Mouse (Mus musculus) erythroid progenitor cell, adult 5-6 weeks (primary cell): Measurements from ENCODE around the gene Maml3. TPM values are rescaled to one million over a fixed set of nuclear protein-coding genes. Genes with fewer than 3 reads are reported as not detected.

Experiments used
- ATAC-seq: replicated peaks from 2 replicates; pipeline ENCODE4 v1.8.0; 2016; ENCODE audit warnings: moderate number of reproducible peaks, mild to moderate bottlenecking, moderate TSS enrichment, inconsistent platforms; ENCODE audit not compliant: poor library complexity, low FRiP score, severe bottlenecking
- total RNA-seq, 2 experiments: library from RNA; stranded (forward) in 1 of 2; stranded (reverse) in 1 of 2; fragments of 150-400 nt in 1 of 2; fragments of 186-747, 209-891 nt in 1 of 2; gene quantifications; 2 replicates each; pipeline versions ENCODE4 v1.2.3 to v1.2.4; 2015 to 2017; ENCODE audit warnings: low replicate concordance in 2 of 2

Maml3 gene
- total RNA-seq (2015; ENCODE audit: low replicate concordance) (0.84 and 2.2 TPM in 2 replicates), total RNA-seq (2017; ENCODE audit: low replicate concordance) (0.15 and 1.0 TPM in 2 replicates)

DNA sequence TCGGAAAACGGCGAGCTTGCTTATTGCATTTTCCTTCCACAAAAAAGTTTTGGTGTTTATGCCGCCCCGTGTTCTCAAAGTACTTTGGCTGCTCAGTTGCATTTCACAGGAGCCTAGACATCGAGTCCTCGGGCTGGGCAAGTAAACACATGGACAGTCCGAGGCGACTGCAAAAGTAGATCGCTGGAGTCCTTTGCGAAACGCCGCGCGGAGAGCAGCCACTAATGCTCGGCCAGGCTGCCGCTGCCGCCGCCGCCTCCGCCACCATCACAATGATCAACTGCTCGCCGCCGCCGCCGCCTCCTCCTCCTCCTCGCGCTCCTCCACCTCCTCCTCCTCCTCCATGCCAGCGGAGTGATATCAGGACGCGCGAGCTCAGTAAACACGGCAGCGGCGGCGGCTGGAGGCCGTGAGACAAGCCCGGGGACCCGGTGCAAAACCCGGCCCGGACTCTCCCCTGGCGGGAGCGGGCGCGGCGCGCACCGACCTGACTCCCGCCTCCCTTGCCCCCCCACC lies at the start of gene Maml3:
Gene Maml3 (minus strand): TSS at position 441 of the 516 bp plus-strand sequence.
- ATAC-seq: peak; percentile 75

DNA sequence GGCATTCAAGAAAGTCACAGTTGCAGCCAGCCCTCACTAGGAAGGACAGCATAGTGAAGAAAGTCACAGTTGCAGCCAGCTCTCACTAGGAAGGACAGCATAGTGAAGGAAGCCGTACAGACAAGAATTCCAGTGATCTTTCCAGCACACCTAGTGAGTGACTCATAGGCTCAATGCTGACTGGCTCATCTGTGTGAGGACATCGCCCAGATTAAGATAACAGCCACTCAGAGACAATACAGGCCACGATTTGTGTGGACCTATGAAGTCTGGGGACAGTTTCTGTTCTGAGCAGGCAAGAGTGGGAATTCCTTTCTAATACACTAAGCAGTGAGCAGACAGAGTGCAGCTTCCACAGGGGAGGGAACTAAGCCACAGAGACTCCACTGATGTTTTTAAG lies 46.3 kb upstream of the Maml3 start:
- no peak for ATAC-seq

DNA sequence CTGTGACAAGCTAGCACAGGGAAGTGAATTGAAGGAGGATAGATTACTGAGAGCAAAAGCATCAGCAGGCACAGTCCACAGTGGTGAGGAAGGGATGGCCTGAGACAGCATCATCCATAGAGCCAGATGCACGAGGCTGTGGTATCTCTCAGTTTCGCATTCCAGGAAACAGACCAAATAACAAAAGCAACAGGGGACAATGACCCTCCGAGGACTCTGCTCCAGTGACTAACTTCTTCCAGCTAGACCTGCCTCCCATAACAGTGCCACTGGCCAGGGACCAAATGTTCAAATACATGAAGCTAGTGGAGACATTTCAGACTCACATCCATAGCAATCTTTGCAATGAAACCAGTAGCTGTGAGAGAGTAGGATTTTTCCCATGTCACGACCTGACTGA lies 43.4 kb upstream of the Maml3 start:
- no peak for ATAC-seq

DNA sequence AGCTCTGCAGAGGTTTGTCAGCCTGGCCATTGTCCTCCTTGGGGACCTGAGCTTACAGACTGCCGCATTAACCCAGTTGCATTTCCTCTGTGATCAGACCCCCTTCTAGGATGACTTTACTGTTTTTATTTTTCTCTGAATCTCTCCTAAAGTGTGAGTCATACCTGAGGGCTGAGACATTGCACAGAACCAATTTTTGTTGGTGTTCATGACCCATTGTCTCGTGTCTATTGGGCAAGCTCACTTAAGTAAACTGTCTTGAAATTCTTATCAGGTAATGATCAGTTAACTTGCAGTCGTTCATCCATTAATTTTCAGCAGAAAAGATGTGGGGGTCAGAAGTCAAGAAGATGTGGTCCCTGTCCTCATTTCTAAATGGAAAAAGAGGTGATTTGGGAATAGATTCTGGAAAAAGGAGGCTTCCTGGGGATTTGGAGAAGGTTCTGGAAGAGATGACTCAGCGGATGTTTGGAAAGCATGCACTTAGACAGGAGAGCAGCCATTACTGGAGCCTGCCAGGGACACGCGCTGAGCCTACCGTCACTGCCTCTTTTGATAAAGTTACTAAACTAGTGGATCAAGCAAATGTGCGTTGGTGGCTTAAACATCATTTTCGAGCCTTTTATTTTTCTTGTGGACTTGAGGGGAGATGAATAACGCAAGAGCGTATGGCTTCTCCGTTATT lies 40.0 kb upstream of the Maml3 start:
- ATAC-seq: no peak

DNA sequence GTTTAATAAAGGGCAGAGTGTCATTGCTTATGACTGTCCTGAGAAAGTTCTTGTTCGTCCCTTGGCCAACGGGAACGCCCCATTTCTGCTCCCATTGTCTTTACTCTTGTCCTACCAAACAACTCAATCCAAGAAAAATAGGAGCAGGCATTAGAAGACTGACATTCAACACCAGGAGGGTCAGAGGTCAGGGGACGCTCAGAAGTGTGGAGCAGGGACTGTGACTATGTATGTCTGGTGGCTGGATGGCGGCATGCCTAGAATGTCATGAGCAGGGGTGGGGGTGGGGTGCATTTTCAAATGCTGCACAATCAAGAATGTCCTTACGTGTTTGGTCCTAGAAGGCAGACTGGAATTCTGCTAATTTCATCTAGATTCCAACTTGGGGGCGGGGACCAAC lies 38.1 kb upstream of the Maml3 start:
- ATAC-seq: no peak

DNA sequence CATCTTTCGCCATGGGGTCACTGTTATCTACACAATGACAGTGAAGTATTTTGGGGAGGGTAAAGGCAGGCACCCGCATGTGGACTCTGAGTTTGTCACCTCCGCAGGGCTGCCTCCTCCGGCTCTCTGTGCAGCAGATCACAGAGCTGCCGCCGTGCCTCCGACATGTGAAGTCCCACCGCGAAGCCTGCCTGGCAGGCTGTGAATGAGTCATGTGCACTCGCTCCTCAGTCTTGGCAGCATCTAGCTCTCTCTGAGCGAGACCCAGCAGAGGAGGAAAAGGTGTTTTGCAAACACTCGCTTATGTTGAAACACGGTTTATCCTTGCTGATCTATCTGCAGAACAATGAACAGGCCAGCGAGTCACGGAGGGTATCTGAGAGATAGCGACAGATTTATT lies 35.3 kb upstream of the Maml3 start:
- ATAC-seq: no peak

DNA sequence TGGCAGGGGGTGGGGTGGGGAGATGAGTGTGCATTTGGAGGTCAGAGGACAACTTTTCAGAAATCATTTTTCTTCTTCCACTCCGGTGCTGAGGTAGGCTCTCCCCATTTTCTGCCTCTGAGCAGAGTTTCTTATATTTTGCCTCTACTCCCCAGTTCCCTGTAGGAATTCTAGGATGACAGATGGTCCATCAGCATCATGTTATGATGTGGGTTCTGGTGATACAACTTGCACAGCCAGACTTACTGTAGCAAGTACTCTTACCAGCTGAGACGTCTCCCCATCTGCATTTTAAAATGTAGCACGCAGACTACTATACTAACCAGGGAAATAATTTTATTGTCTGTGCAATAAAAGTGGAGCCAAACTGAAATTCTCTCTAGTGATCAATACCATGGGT lies 20.5 kb upstream of the Maml3 start:
- no peak for ATAC-seq

DNA sequence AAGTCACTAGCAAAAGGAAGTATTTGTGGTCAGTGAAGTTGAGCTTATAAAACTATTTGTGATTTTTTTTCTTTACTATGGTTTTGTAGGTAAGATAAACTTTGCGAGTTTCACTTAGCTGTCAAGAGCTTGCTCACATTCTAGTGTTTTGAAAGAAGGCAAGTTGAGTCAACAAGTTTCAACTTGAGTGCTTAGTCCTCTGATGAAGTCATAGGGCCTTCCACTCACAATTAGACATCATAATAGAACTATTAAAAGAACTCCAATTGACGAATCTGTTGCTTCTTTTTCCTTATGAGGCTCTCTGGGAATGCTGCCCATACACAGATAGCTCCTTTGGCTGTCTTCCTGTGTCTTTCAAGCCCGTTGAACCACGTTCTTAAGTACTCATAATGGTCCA lies 16.0 kb upstream of the Maml3 start:
- ATAC-seq: no peak

DNA sequence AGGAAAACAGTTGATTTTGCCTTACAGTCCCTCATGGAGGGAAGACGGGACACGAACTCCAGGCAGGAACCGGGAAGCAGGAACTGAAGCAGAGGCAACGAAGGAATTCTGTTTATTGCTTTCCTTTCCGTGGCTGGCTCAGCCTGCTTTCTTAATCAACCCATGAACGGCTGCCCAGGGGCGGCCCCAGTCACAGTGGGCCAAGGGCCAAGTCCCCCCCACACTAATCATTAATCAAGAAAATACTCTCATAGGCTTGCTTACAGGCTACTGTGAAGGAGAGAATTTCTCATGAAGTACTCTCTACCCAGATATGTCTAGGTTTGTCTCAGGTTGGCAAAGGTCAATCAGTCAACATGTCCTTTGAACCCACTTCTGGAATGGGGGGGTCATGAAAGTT lies 14.3 kb upstream of the Maml3 start:
- ATAC-seq: no peak

DNA sequence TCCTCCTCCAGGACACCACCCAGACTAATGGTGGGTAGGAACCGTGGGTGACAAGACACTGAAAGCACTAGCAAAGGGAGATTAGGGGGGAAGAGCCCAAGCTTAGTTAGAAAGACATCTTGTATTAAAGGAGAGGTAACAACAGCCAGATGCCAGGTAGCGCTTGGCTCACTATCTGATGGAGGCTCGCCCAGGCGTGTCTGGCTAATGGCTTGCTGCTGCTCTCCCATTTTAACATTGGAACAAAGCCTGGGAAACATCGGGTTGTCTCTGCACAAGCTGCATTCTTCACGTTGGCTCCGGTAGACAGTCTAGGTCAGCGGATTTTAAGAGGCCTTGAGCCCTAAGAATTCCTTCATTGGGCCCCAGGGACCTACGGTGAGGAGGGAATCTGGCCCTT lies 10.5 kb upstream of the Maml3 start:
- ATAC-seq: no peak

DNA sequence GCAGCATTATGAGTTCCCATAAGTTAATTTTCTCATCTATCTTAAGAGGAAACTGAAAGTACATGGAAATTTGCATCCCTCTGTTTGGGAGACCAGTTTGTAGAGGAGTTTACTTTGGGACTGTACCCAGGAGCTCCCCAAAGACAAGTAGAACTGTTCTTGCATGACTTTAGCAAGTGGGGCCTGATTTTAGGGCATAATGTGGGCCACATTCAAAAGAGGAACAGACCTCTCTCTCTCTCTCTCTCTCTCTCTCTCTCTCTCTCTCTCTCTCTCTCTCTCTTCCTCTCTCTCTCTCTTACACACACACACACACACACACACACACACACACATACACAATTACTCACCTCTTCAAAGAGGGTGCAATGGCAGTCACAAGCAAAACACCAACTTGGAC lies 3.2 kb upstream of the Maml3 start:
- ATAC-seq: no peak

DNA sequence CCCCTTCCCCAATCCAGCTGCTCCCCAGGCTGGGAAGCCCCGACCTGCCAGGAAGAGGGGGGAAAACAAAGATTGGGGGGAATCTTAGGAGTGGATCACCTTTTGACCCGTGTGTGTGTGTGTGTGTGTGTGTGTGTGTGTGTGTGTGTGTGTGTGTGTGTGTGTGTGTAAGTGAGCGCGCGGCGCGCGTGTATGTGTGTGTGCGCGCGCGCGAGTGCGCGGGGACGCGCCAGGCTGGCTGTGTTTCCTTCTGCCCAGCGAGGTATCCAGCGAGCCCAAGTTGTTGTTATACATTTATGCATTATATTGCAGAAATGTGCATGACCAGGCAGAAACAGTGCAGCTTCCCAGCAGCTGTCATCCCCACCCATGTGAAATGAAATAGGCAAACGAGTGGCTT lies 280 bp upstream of the Maml3 start:
- no peak for ATAC-seq

DNA sequence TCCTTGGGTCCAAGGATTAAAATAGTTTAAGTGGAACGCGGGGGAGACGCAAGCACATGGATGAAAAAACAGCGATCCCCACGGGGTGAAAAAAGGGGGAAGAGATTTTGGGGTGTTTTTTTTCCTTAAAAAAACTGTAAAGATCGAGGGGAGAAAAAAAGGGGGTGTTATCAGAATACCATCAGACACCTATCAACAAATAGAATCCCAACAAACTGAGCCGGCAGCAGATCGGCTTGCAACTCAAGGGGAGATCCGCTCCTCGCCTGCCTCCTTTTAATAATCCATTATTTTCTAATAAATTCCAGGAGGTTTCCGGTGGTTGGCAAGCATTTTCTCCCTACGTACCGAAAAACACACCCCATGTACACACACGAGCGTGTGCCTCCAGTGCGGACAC lies 668 bp downstream of the Maml3 start:
- ATAC-seq: no peak

DNA sequence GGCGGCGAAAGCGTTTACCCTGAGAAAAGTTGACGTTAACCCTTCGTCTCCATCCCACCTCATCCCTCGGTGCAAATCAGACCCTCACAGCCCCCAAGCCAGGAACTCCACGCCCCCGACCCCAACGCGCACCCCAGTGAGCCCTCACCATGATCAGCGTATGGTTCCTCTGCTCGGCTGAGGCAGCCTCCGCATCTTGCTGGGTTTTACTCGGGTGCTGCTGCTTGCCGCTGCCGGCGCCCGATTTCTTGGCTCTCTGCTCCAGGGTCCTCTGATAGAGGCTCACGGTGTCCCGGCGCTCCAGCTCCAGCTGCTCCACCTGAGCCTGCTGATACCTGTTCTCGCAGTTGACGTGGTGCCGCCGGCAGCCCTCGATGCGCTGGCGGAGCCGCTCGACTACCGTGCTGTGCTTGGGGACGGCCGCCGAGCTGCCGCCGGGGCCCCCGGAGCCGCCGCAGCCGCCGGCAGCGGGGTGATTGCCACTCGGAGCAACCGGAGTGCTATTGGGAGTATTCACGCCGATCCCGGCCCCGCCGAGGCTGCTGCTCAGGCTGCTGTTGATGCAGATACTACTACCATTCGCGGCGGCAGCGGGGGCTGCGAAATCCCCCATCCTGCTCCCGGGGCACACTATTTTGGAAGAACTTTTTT lies 1.2 kb downstream of the Maml3 start:
- ATAC-seq: no peak

DNA sequence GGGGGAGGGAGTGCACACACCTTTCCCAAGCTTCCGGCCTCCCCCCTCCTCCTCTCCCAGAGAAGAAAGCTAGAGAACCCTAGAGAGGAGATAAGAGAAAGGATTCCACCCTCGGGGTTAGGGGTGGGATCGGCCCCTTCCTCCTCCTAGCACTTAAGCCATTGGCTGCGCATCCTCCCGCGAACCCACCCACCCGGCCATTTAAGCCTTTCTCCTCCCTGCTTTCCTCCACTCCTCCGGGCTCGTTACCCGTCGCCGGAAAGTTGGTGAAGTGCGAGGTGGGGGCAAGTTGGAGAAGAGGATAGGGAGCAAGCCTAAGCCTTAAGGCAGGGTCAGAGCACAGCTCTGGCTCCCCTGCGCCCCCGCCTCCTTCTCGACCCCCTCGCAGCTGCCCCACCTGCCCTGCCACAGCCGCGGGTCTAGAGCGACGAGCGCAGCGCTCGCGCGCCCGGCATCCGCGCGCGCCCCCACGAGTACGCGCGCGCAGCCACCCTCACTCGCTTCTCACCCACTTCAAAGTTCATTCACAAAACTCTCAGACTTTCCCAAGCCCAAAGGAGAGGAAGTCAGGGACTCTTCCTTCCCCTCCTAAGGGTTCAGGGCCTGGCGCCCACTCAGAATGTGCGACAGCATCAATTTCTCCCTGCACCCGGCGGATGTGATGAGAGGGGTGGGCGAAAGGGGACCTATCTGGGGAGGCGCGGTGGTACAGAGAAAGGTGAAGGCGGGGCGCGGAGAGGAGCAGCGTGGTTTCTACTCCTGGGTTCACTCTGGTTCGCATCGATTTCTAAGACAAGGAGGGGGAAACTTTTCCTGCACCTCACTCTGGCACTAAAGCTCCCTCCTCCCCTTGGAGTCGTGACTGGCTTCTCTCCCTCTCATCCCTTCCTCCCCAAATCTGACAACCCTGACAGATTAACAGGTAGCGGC lies 2.0 kb downstream of the Maml3 start:
- no peak for ATAC-seq

DNA sequence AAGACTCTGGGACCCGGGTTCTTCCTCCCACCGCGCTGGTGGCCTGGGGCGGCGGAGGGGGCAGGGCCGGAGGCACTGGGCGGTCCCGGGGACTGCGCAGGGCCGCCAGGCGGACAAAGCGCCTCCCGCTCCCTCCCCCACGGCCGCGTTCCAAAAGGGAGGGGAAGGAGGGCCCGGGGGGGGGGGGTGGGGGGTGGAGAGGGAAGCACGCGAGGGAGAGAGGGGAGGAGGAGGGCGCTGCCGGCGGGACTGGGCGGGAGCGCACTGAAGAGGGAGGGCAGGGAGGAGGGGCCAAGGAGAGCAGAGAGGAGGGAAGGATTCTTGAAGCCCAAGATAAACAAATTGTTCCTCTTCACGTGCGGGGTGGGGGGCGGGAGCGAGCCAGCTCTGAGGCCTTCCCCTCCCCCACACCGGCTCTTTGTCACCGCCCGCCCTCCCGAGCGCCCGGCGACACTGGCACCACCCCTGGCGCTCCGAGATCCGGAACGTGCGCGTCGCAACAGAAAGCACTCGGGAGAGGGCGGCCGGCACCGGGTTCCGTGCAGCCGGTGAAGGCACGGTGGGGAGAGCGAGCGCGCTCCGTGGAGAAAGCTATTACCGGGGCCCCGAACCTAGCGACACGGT lies 2.8 kb downstream of the Maml3 start:
- ATAC-seq: peak; percentile 44

DNA sequence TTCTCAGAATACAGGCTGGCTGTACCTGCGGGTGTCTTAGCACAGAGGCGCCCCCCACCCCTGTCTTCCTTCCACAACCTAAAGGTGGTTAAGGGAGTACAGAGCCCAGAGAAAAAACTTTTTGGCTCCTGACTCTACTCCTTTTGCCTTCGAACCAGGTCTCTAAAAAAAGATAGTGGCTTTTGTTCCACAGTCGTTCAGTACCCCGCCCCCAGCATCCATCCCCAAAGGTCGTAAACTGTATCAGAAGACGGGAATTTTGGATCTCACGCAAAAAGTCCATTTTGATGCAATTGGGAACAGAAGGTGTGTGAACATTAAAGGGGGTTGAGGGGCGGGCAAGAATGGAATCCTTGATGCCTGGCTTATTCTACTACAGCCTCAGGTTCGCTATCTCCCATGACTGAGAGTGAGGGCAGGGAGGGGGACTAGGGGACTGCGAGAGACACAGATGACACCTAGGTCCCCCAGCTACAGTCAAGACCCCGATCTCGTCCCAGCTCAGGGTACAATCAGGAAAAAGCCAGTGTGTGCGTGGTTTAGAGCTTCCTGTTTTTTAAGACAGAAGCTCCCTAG lies 3.4 kb downstream of the Maml3 start:
- ATAC-seq: no peak

DNA sequence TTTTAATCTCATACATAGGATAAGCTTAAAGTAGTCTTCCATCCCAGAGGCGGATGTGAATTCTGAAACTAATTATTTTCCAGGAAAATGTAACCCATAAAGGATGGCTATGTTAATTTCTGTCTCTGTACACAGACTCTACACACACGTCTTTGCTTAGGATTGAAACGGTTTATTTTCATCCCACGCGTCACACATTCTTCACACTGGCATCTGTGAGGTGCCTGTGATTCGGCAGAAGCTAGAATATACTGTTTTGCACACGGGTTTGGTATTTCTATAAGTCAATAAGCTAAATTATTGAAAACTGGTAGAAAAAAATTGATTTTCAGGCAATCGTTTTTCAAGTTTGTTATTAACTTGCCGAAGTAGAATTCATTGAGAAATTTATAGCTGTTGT lies 4.0 kb downstream of the Maml3 start:
- ATAC-seq: no peak

DNA sequence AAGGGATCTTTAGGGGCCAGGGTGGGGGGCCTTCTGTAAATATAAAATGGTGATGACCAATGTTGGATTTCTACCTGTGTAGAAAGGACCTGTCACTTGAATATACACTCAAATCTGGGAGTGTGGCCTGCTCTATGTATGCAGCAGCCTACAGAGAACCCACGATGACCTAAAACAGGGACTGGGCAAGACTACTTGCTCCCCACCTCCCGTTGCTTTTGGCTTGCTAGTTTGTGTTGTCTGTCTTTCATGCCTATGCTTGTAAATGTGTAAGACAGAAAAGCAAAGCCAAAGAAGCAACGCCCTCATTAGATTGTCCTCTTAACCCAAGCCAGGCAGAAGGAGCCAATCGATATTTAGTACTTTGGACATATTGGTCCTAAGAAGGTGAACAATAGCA lies 4.6 kb downstream of the Maml3 start:
- no peak for ATAC-seq

DNA sequence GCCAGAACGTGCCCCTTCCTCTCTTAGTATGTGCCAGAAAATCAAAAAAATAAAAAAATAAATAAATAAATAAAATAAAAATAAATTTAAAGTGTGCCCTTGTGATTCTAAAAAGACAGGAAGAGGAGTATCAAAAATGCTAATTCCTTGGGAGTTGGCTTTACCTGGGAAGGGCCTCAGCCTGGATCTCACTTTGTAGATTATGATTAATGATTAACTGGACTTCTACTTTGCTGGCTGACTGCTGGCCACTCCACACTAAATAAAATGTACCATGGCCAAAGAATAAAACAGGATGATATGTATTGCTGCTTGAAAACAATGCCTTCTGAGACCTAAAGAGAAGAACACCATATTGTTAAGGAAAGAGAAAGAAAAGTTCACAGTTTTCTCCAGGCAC lies 5.6 kb downstream of the Maml3 start:
- ATAC-seq: no peak
